ENCODE assay signal across 8 mouse cellular contexts in genomic region chr1:74787846-74788245, GRCm38 (mm10). TPM values are rescaled to one million over a fixed set of nuclear protein-coding genes. Genes with fewer than 3 reads are reported as not detected.
DNase-seq lines count a peak whose midpoint lies in the region; ATAC-seq and TF ChIP-seq lines count a peak whose summit lies in the region.
"Had no signal": no experiment of that assay in that cellular context is flagged by ENCODE, and none has a peak within 500 bp of the region (broad histone marks: within the 10 kb centered on the region; RNA-seq: fewer than 3 reads in every experiment).

No protein-coding gene starts in this region.

- no peak overlapping the region for H3K4me2 ChIP-seq in heart, postnatal 0 days (ENCODE audit: low read depth, low read length)
- H3K4me2 ChIP-seq: limb, embryonic 15.5 days had no signal

- H3K27me3 ChIP-seq in heart, postnatal 0 days (ENCODE audit: control insufficient read depth, insufficient read depth, low read length) = peaks cover 97% of the 10 kb centered on the region

- TF ChIP-seq CTCF in heart, postnatal 0 days (IDR thresholded peaks at IDR 0.05; ENCODE audit: low read depth) = peak; percentile 80

- H3K9ac ChIP-seq in ES-E14 (ENCODE audit: insufficient read depth, low read depth, low read length, poor library complexity, severe bottlenecking) = no peak overlapping the region
- H3K9ac ChIP-seq in heart, postnatal 0 days (replicated peaks; ENCODE audit: low read depth, low read length) = no peak overlapping the region
- H3K9ac ChIP-seq: limb, embryonic 15.5 days had no signal

- peak; percentile 27 for ATAC-seq in heart, postnatal 0 days (ENCODE audit: insufficient read depth, low read depth)

- WGBS in heart, postnatal 0 days = 7% methylated on average over 7 of the region's 7 CpGs

- TF ChIP-seq EP300 in heart, postnatal 0 days (IDR thresholded peaks at IDR 0.05; ENCODE audit: low read depth) = no peak

- no peak overlapping the region for H3K4me3 ChIP-seq in ES-E14 (ENCODE audit: insufficient read depth in 1 of 2, low read depth in 1 of 2, low read length in 2 of 2, poor library complexity in 1 of 2, severe bottlenecking in 1 of 2)
- no peak overlapping the region for H3K4me3 ChIP-seq in heart, postnatal 0 days (ENCODE audit: low read depth, low read length)
- H3K4me3 ChIP-seq: limb, embryonic 15.5 days had no signal

- no peaks in the 10 kb centered on the region for H3K9me3 ChIP-seq in ES-E14 (ENCODE audit: control insufficient read depth, insufficient read depth, low read depth, low read length)
- no peaks in the 10 kb centered on the region for H3K9me3 ChIP-seq in heart, postnatal 0 days (replicated peaks; ENCODE audit: control insufficient read depth, low read length)
- H3K9me3 ChIP-seq: limb, embryonic 15.5 days had no signal

- peak; percentile 84 for DNase-seq in ES-E14 (ENCODE audit: low read depth, low spot score)
- DNase-seq in adrenal gland, adult 2 months = peak; percentile 69
- peak; percentile 86 for DNase-seq in embryo, embryonic 11 days
- peak; percentile 73 for DNase-seq in heart, postnatal 0 days (ENCODE audit: low spot score)
- peak; percentile 90 for DNase-seq in layer of hippocampus, adult 11-12 months (ENCODE audit: low spot score)
- DNase-seq in lung, postnatal 4 days = peak; percentile 52 to 83
- DNase-seq in right cerebral cortex, postnatal 14 days = peak; percentile 83

- no peak overlapping the region for H3K27ac ChIP-seq in ES-E14 (ENCODE audit: insufficient read depth, low read depth, low read length, poor library complexity, severe bottlenecking)
- no peak overlapping the region for H3K27ac ChIP-seq in heart, postnatal 0 days (ENCODE audit: low read depth)
- H3K27ac ChIP-seq: limb, embryonic 15.5 days had no signal

- H3K4me1 ChIP-seq in ES-E14 (ENCODE audit: control insufficient read depth in 2 of 2, insufficient read depth in 2 of 2, low read length in 2 of 2, poor library complexity in 1 of 2) = peaks cover 3 to 7% of the 10 kb centered on the region in 2 experiments; a peak in 1 of 4 replicates
- no peaks in the 10 kb centered on the region; the same call in 1 of the 2 replicates for H3K4me1 ChIP-seq in heart, postnatal 0 days (ENCODE audit: control insufficient read depth, insufficient read depth)

- no peaks in the 10 kb centered on the region for H3K36me3 ChIP-seq in ES-E14 (ENCODE audit: control insufficient read depth, insufficient read depth, low read length, poor library complexity, severe bottlenecking)
- no peaks in the 10 kb centered on the region for H3K36me3 ChIP-seq in heart, postnatal 0 days (replicated peaks; ENCODE audit: control insufficient read depth, insufficient read depth, low read length)
- H3K36me3 ChIP-seq: limb, embryonic 15.5 days had no signal

- in situ Hi-C loops in ES-E14 (cut with MboI; ENCODE audit: low sequenced_read_pairs in 2 of 2, unreplicated experiment in 2 of 2) = no loop called here

TF ChIP-seq in ES-E14, 5 proteins besides CTCF, POLR2A, EP300 and RAD21:
- no peak for TF ChIP-seq MAFK (IDR thresholded peaks at IDR 0.05; ENCODE audit: insufficient read depth, low read depth, low read length)
- no peak; the same call in 1 of the 2 replicates for TF ChIP-seq ZC3H11A (IDR thresholded peaks at IDR 0.05; ENCODE audit: borderline replicate concordance, low read depth, low read length)
- TF ChIP-seq CHD2 (IDR thresholded peaks at IDR 0.05; ENCODE audit: low read depth, low read length) = no peak
- TF ChIP-seq ZNF384 (IDR thresholded peaks at IDR 0.05; ENCODE audit: low read depth, low read length) = no peak
- peak; percentile 44; the same call in 1 of the 2 replicates for TF ChIP-seq HCFC1 (IDR thresholded peaks at IDR 0.05; ENCODE audit: borderline replicate concordance, insufficient read depth, low read length)

RNA-seq across cellular contexts. Expression of gene Wnt10a, which starts 3.5 kb away (rescaled TPM):
- 0.42 and 1.5 TPM in 2 replicates for total RNA-seq in ES-E14 (2012; rRNA removed)
- total RNA-seq in adrenal gland, adult 2 months (2021) = 1 to 10 TPM in 1 of 2 experiments, under 1 TPM in 1; 0.23 to 1.2 TPM
- 2.1 and 2.4 TPM in 2 replicates for polyA plus RNA-seq in adrenal gland, adult 2 months (2012; rRNA removed)
- total RNA-seq in heart, postnatal 0 days (2014; rRNA removed; ENCODE audit: low replicate concordance) = not detected in 2 replicates
- polyA plus RNA-seq in heart, postnatal 0 days (2015; fragmentation: Nextera tagmentation; extraction: Ambion mirVana) = not detected in 2 replicates

RNA-seq across cellular contexts. Expression of gene Wnt6, which starts 16.2 kb away (rescaled TPM):
- total RNA-seq in ES-E14 (2012; rRNA removed) = 2.6 and 2.8 TPM in 2 replicates
- 1 to 10 TPM; 2.3 to 5.7 TPM for total RNA-seq in adrenal gland, adult 2 months (2021)
- polyA plus RNA-seq in adrenal gland, adult 2 months (2012; rRNA removed) = 11.5 and 17.1 TPM in 2 replicates
- total RNA-seq in heart, postnatal 0 days (2014; rRNA removed; ENCODE audit: low replicate concordance) = 0.23 and 0.88 TPM in 2 replicates
- polyA plus RNA-seq in heart, postnatal 0 days (2015; fragmentation: Nextera tagmentation; extraction: Ambion mirVana) = 0.11 and 0.21 TPM in 2 replicates

RNA-seq across cellular contexts. Expression of gene Prkag3, which starts 38.8 kb away (rescaled TPM):
- total RNA-seq in ES-E14 (2012; rRNA removed) = 0.04 and 0.16 TPM in 2 replicates
- total RNA-seq in adrenal gland, adult 2 months (2021) = under 1 TPM in 1 of 2 experiments, not detected in 1; 0.17 TPM
- polyA plus RNA-seq in adrenal gland, adult 2 months (2012; rRNA removed) = 0.20 and 0.26 TPM in 2 replicates
- total RNA-seq in heart, postnatal 0 days (2014; rRNA removed; ENCODE audit: low replicate concordance) = 2.4 and 9.6 TPM in 2 replicates
- 2.0 and 2.5 TPM in 2 replicates for polyA plus RNA-seq in heart, postnatal 0 days (2015; fragmentation: Nextera tagmentation; extraction: Ambion mirVana)
